Mouse (Mus musculus) neutrophil, adult 65 days (primary cell): Measurements from ENCODE around the gene Olfr552. TPM values are rescaled to one million over a fixed set of nuclear protein-coding genes. Genes with fewer than 3 reads are reported as not detected.

Experiments used
- total RNA-seq: library from RNA; stranded (reverse); gene quantifications from 2 replicates; pipeline ENCODE4 v1.2.4, GENCODE M21; 2023

Olfr552 gene
- 0.19 TPM in 1 of 2 replicates, not detected in the other for total RNA-seq

GRCm38 (mm10) chr7:102597378-102598031, at the start of gene Olfr552:
Gene Olfr552, plus strand, starts transcription at chr7:102597770.

GRCm38 (mm10) chr7:102549570-102549969, 48.0 kb upstream of the Olfr552 start, which contains the start of gene Olfr549:
Gene Olfr549, plus strand, starts transcription at chr7:102549870.

GRCm38 (mm10) chr7:102564999-102565997, 32.3 kb upstream of the Olfr552 start, which contains the start of gene Trim21:
Gene Trim21, minus strand, starts transcription at chr7:102565486.

GRCm38 (mm10) chr7:102571142-102571541, 26.4 kb upstream of the Olfr552 start, which contains the start of gene Olfr550:
Gene Olfr550, plus strand, starts transcription at chr7:102571442.

GRCm38 (mm10) chr7:102591786-102592185, 5.8 kb upstream of the Olfr552 start, which contains the start of gene Olfr551:
Gene Olfr551, minus strand, starts transcription at chr7:102591886.

GRCm38 (mm10) chr7:102618118-102618517, 20.5 kb downstream of the Olfr552 start, which contains the start of gene Olfr553:
Gene Olfr553, minus strand, starts transcription at chr7:102618218.

GRCm38 (mm10) chr7:102638132-102638531, 40.6 kb downstream of the Olfr552 start, which contains the start of gene Olfr554:
Gene Olfr554, plus strand, starts transcription at chr7:102638432.

Other genes starting within 250 kb of the Olfr552 start
- gene Rrm1, start 156.1 kb upstream of the Olfr552 start, total RNA-seq, result 66.2 and 90.8 TPM in 2 replicates
- not detected in 2 replicates for gene Olfr543, start 116.1 kb upstream of the Olfr552 start, total RNA-seq
- gene Olfr544, start 109.5 kb upstream of the Olfr552 start, total RNA-seq, result not detected in 2 replicates
- gene Olfr545, start 98.2 kb upstream of the Olfr552 start, total RNA-seq, result not detected in 2 replicates
- not detected in 2 replicates for gene Olfr547, start 63.0 kb upstream of the Olfr552 start, total RNA-seq
- not detected in 2 replicates for gene Olfr548-ps1, start 56.9 kb upstream of the Olfr552 start, total RNA-seq
- not detected in 2 replicates for gene Olfr549, start 47.9 kb upstream of the Olfr552 start, total RNA-seq
- 15.1 and 20.6 TPM in 2 replicates for gene Trim21, start 32.3 kb upstream of the Olfr552 start, total RNA-seq
- not detected in 2 replicates for gene Olfr550, start 26.3 kb upstream of the Olfr552 start, total RNA-seq
- not detected in 2 replicates for gene Olfr551, start 5.9 kb upstream of the Olfr552 start, total RNA-seq
- not detected in 2 replicates for gene Olfr553, start 20.4 kb downstream of the Olfr552 start, total RNA-seq
- not detected in 2 replicates for gene Olfr554, start 40.7 kb downstream of the Olfr552 start, total RNA-seq
- gene Olfr555, start 61.1 kb downstream of the Olfr552 start, total RNA-seq, result not detected in 2 replicates
- gene Olfr556, start 67.1 kb downstream of the Olfr552 start, total RNA-seq, result not detected in 2 replicates
- gene Trim68, start 89.6 kb downstream of the Olfr552 start, total RNA-seq, result 2.0 and 2.8 TPM in 2 replicates
- not detected in 2 replicates for gene Olfr557, start 98.1 kb downstream of the Olfr552 start, total RNA-seq
- not detected in 2 replicates for gene Olfr558, start 104.4 kb downstream of the Olfr552 start, total RNA-seq
- gene Olfr33, start 121.3 kb downstream of the Olfr552 start, total RNA-seq, result not detected in 2 replicates
- not detected in 2 replicates for gene Olfr559, start 129.7 kb downstream of the Olfr552 start, total RNA-seq
- not detected in 2 replicates for gene Olfr560, start 161.6 kb downstream of the Olfr552 start, total RNA-seq
- gene Olfr78, start 161.7 kb downstream of the Olfr552 start, total RNA-seq, result not detected in 2 replicates
- not detected in 2 replicates for gene Olfr561, start 173.5 kb downstream of the Olfr552 start, total RNA-seq
- gene Olfr564, start 205.7 kb downstream of the Olfr552 start, total RNA-seq, result not detected in 2 replicates